Mouse (Mus musculus) midbrain, embryonic 11.5 days (tissue): Measurements from ENCODE around the gene Dnah2. TPM values are rescaled to one million over a fixed set of nuclear protein-coding genes. Genes with fewer than 3 reads are reported as not detected.

Experiments
- ATAC-seq: fragments of 200-750 bp; cut with Nextera tagmentation; 2 replicates; pipeline ENCODE4 v1.8.0; 2017; ENCODE audit warnings: moderate TSS enrichment, moderate library complexity; ENCODE audit not compliant: low FRiP score
- DNase-seq: peaks from one replicate; pipeline ENCODE4 v3.0.0; 2015; ENCODE audit warnings: low spot score; ENCODE audit errors: missing footprints
- H3K27ac ChIP-seq: fragments of 300-500 bp; sonication (generic); 2 replicates; pipeline ENCODE4 v1.5.1; 2014; ENCODE audit warnings: low read depth, low read length
- H3K27me3 ChIP-seq: fragments of 300-500 bp; sonication (generic); 2 replicates; pipeline ENCODE4 v1.6.1; 2014; ENCODE audit warnings: mild to moderate bottlenecking, low read length, moderate library complexity, mixed read lengths; ENCODE audit not compliant: control insufficient read depth, insufficient read depth
- H3K36me3 ChIP-seq: fragments of 300-500 bp; sonication (generic); 2 replicates; pipeline ENCODE4 v1.6.1; 2014; ENCODE audit warnings: mild to moderate bottlenecking, low read length, moderate library complexity, mixed read lengths; ENCODE audit not compliant: control insufficient read depth, insufficient read depth
- H3K4me1 ChIP-seq: fragments of 300-500 bp; sonication (generic); 2 replicates; pipeline ENCODE4 v1.6.1; 2014; ENCODE audit warnings: low read length; ENCODE audit not compliant: control insufficient read depth, insufficient read depth
- H3K4me2 ChIP-seq: fragments of 300-500 bp; sonication (generic); 2 replicates; pipeline ENCODE4 v1.6.1; 2014; ENCODE audit warnings: mild to moderate bottlenecking, moderate library complexity
- H3K4me3 ChIP-seq: fragments of 300-500 bp; sonication (generic); 2 replicates; pipeline ENCODE4 v1.5.1; 2014; ENCODE audit warnings: low read depth, low read length
- H3K9ac ChIP-seq: fragments of 300-500 bp; sonication (generic); 2 replicates; pipeline ENCODE4 v1.6.1; 2014; ENCODE audit warnings: low read length
- H3K9me3 ChIP-seq: fragments of 300-500 bp; sonication (generic); 2 replicates; pipeline ENCODE4 v1.6.1; 2016; ENCODE audit warnings: low read length; ENCODE audit not compliant: control insufficient read depth
- WGBS: fragments of 180-500 bp; shearing (Covaris S2); extraction: QIAGEN DNeasy Blood & Tissue Kit; methylation state at CpG from one replicate; pipeline ENCODE4 v1.1.7; 2014; 5-methylcytosine and 5-hydroxymethylcytosine counted together
- polyA plus RNA-seq: library from polyadenylated mRNA; unstranded; fragments of >200 nt; fragmentation: Nextera tagmentation; extraction: Ambion mirVana; gene quantifications from 2 replicates; pipeline ENCODE4 v1.2.1, GENCODE M21; 2014

Dnah2 gene
- polyA plus RNA-seq, 1 experiment from 2014 or later = 1.00 TPM

- H3K27ac ChIP-seq = no peak overlapping the region
- H3K9me3 ChIP-seq = no peaks in the 10 kb centered on the region
- DNase-seq = no peak
- no peaks in the 10 kb centered on the region for H3K27me3 ChIP-seq
- H3K4me3 ChIP-seq = no peak overlapping the region
- H3K9ac ChIP-seq = no peak overlapping the region
- H3K4me2 ChIP-seq = no peak overlapping the region
- H3K36me3 ChIP-seq = no peaks in the 10 kb centered on the region
- no peak for ATAC-seq
- WGBS = 65% methylated on average over 23 of the region's 23 CpGs
- peaks cover 5% of the 10 kb centered on the region for H3K4me1 ChIP-seq
Measured at GRCm38 (mm10) chr11:69452114-69452867, 96.6 kb downstream of the Dnah2 start.

DNA sequence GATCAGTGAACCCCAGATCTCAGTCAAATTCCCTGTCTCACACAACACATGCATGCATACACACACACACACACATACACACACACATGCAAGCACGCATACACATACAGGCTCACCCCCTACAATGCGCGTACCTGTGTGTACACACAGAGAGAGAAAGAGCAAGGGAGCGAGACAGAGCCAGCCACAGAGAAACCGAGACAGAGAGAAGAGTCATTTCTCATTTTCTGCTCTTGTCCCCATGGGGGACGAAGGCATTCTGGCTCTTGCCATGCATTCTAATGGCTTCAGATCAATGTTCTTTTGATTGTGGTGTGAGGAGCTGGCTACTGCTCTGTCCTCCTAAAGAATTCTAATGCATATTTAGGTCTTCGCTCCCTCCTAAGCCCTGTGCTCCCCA lies 101.6 kb downstream of the Dnah2 start:
- 90% methylated on average over 7 of the region's 7 CpGs for WGBS
- DNase-seq (no peak), ATAC-seq (no peak)
- no peaks in the 10 kb centered on the region for H3K27me3 ChIP-seq
- no peak overlapping the region for H3K27ac ChIP-seq
- H3K4me1 ChIP-seq = peaks cover 2% of the 10 kb centered on the region
- no peak overlapping the region for H3K4me2 ChIP-seq
- no peaks in the 10 kb centered on the region for H3K9me3 ChIP-seq
- H3K4me3 ChIP-seq = no peak overlapping the region
- H3K36me3 ChIP-seq = no peaks in the 10 kb centered on the region
- no peak overlapping the region for H3K9ac ChIP-seq

DNA sequence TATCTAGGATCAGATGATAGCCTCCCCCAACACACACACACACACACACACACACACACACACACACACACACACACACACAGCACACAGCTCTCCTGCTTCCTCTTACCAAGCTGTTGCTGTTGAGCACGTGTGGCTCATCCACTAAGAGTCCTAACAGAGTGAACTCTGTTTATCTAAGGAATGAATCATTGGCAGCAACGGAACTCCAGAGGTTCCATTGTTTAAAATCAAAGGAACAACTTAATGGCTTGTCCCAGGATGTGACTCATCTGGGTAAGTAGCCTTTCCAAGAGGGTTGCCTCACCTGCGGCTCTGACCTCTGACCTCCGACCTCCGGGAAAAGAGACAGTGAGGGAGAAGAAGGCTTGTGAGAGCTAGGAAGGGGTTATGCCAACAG lies 105.6 kb downstream of the Dnah2 start:
- H3K4me2 ChIP-seq = no peak overlapping the region
- 61% methylated on average over 5 of the region's 5 CpGs for WGBS
- H3K9me3 ChIP-seq = no peaks in the 10 kb centered on the region
- H3K9ac ChIP-seq = no peak overlapping the region
- no peaks in the 10 kb centered on the region for H3K36me3 ChIP-seq
- no peak overlapping the region for H3K4me3 ChIP-seq
- DNase-seq (no peak), ATAC-seq (no peak)
- no peaks in the 10 kb centered on the region for H3K27me3 ChIP-seq
- H3K4me1 ChIP-seq = no peaks in the 10 kb centered on the region
- no peak overlapping the region for H3K27ac ChIP-seq

- H3K4me1 ChIP-seq = no peaks in the 10 kb centered on the region
- H3K9me3 ChIP-seq = no peaks in the 10 kb centered on the region
- DNase-seq = no peak
- WGBS = 50% methylated on average over 3 of the region's 3 CpGs
- no peak overlapping the region for H3K4me2 ChIP-seq
- H3K27me3 ChIP-seq = no peaks in the 10 kb centered on the region
- H3K4me3 ChIP-seq = no peak overlapping the region
- no peaks in the 10 kb centered on the region for H3K36me3 ChIP-seq
- H3K9ac ChIP-seq = no peak overlapping the region
- H3K27ac ChIP-seq = no peak overlapping the region
- no peak for ATAC-seq
Measured at GRCm38 (mm10) chr11:69437291-69437690, 111.6 kb downstream of the Dnah2 start.

DNA sequence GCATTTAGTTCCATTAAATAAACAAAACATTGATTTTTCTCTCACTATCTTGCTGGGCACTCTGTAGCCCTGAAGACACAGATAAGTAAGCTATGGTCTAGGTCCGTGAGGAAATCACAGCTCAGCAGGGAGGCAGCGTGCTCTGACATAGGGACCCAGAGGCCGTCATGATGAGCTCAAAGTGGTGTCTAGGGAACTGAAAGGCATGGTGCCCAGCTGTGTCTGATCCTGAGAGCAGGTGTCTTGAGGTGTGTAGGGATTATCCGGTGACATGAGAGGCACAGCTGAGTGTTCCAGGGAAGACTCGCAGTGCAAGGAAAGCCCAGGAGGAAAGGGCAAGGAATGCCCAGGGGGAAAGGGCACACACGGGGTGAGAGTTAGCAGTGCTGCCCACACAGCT lies 115.7 kb downstream of the Dnah2 start:
- Histone ChIP-seq H3K4me3 (no peak overlapping the region), H3K27ac (no peak overlapping the region), H3K4me1 (no peaks in the 10 kb centered on the region), H3K9ac (no peak overlapping the region), H3K36me3 (no peaks in the 10 kb centered on the region), H3K9me3 (no peaks in the 10 kb centered on the region), H3K4me2 (no peak overlapping the region), H3K27me3 (no peaks in the 10 kb centered on the region)
- DNase-seq = no peak
- 67% methylated on average over 6 of the region's 6 CpGs for WGBS
- ATAC-seq = no peak

GRCm38 (mm10) chr11:69432640-69432982 lies 116.3 kb downstream of the Dnah2 start:
- ATAC-seq = no peak
- no peaks in the 10 kb centered on the region for H3K36me3 ChIP-seq
- no peak for DNase-seq
- WGBS = 76% methylated on average over 11 of the region's 11 CpGs
- H3K9me3 ChIP-seq = no peaks in the 10 kb centered on the region
- no peaks in the 10 kb centered on the region for H3K27me3 ChIP-seq
- no peak overlapping the region for H3K9ac ChIP-seq
- no peak overlapping the region for H3K4me2 ChIP-seq
- no peak overlapping the region for H3K27ac ChIP-seq
- H3K4me1 ChIP-seq = no peaks in the 10 kb centered on the region
- no peak overlapping the region for H3K4me3 ChIP-seq

GRCm38 (mm10) chr11:69431829-69432639 lies 116.9 kb downstream of the Dnah2 start:
- WGBS = 34% methylated on average over 11 of the region's 11 CpGs
- no peaks in the 10 kb centered on the region for H3K4me1 ChIP-seq
- no peak overlapping the region for H3K4me2 ChIP-seq
- no peaks in the 10 kb centered on the region for H3K9me3 ChIP-seq
- no peak overlapping the region for H3K4me3 ChIP-seq
- no peaks in the 10 kb centered on the region for H3K27me3 ChIP-seq
- H3K36me3 ChIP-seq = no peaks in the 10 kb centered on the region
- no peak overlapping the region for H3K9ac ChIP-seq
- ATAC-seq (peak; percentile 65; the same call in 1 of the 2 replicates), DNase-seq (peak; percentile 91)
- H3K27ac ChIP-seq = no peak overlapping the region

- Histone ChIP-seq H3K9ac (no peak overlapping the region), H3K9me3 (no peaks in the 10 kb centered on the region), H3K4me3 (no peak overlapping the region), H3K4me1 (no peaks in the 10 kb centered on the region), H3K4me2 (no peak overlapping the region), H3K27me3 (no peaks in the 10 kb centered on the region), H3K36me3 (no peaks in the 10 kb centered on the region), H3K27ac (no peak overlapping the region)
- WGBS = 89% methylated on average over 15 of the region's 15 CpGs
- ATAC-seq (no peak), DNase-seq (no peak)
Measured at GRCm38 (mm10) chr11:69430631-69431030, 118.3 kb downstream of the Dnah2 start.

- Histone ChIP-seq H3K4me3 (no peak overlapping the region), H3K9ac (no peak overlapping the region), H3K27ac (no peak overlapping the region), H3K4me1 (no peaks in the 10 kb centered on the region), H3K4me2 (no peak overlapping the region), H3K27me3 (no peaks in the 10 kb centered on the region), H3K9me3 (no peaks in the 10 kb centered on the region), H3K36me3 (no peaks in the 10 kb centered on the region)
- DNase-seq (no peak), ATAC-seq (no peak)
- 75% methylated on average over 2 of the region's 2 CpGs for WGBS
Measured at GRCm38 (mm10) chr11:69429313-69429712, 119.6 kb downstream of the Dnah2 start.
